Mouse (Mus musculus): ENCODE data around the gene Slc29a2. TPM values are rescaled to one million over a fixed set of nuclear protein-coding genes. Genes with fewer than 3 reads are reported as not detected.
"Not testable (repeated sequence)": the region's sequence is repeated elsewhere in the genome, so short reads cannot be mapped to it uniquely, and the experiment has no call there.

The Slc29a2 gene
- polyA plus RNA-seq, 1 experiment = 24.0 TPM

- DNase-seq = peak; percentile 91 to 98
- Histone ChIP-seq H3K27ac (ENCODE audit: insufficient read depth, low read length) (peak overlapping the region; percentile 64), H3K27me3 (ENCODE audit: control insufficient read depth, insufficient read depth, low read length) (no peaks in the 10 kb centered on the region), H3K4me3 (replicated peaks; ENCODE audit: insufficient read depth, low read depth, low read length) (peak overlapping the region; percentile 38), H3K4me1 (ENCODE audit: control insufficient read depth, insufficient read depth, low read length) (peaks cover 35% of the 10 kb centered on the region)
- TF ChIP-seq CTCF (IDR thresholded peaks at IDR 0.05; ENCODE audit: borderline replicate concordance, insufficient read depth, low read depth, low read length) = 0 out of 2 replicates have a peak, but pooled peaks have one; percentile 8
- TF ChIP-seq POLR2A (IDR thresholded peaks at IDR 0.05; ENCODE audit: borderline replicate concordance, insufficient read depth, low read length) = no peak
- WGBS = under 1% methylated on average over 9 of the region's 9 CpGs
Observed at GRCm38 (mm10) chr19:4992904-4993303, 30.8 kb upstream of the Slc29a2 start.

- H3K27ac ChIP-seq (ENCODE audit: insufficient read depth, low read length) = no peak overlapping the region
- peaks cover 31% of the 10 kb centered on the region for H3K4me1 ChIP-seq (ENCODE audit: control insufficient read depth, insufficient read depth, low read length)
- no peak for DNase-seq
- no peak for TF ChIP-seq POLR2A (IDR thresholded peaks at IDR 0.05; ENCODE audit: borderline replicate concordance, insufficient read depth, low read length)
- H3K27me3 ChIP-seq (ENCODE audit: control insufficient read depth, insufficient read depth, low read length) = no peaks in the 10 kb centered on the region
- 52% methylated on average over 5 of the region's 5 CpGs for whole genome bisulfite sequencing
- H3K4me3 ChIP-seq (replicated peaks; ENCODE audit: insufficient read depth, low read depth, low read length) = no peak overlapping the region
Observed at GRCm38 (mm10) chr19:4994043-4994442, 29.6 kb upstream of the Slc29a2 start.

GRCm38 (mm10) chr19:4999445-5000140, 24.1 kb upstream of the Slc29a2 start:
- no peak for TF ChIP-seq CTCF (IDR thresholded peaks at IDR 0.05; ENCODE audit: borderline replicate concordance, insufficient read depth, low read depth, low read length)
- TF ChIP-seq POLR2A (IDR thresholded peaks at IDR 0.05; ENCODE audit: borderline replicate concordance, insufficient read depth, low read length) = no peak

GRCm38 (mm10) chr19:5001666-5002406, 21.8 kb upstream of the Slc29a2 start:
- peaks cover 23% of the 10 kb centered on the region for H3K4me1 ChIP-seq (ENCODE audit: control insufficient read depth, insufficient read depth, low read length)
- H3K4me3 ChIP-seq (replicated peaks; ENCODE audit: insufficient read depth, low read depth, low read length) = peak overlapping the region; percentile 40
- peak; percentile 92 to 95 for DNase-seq
- WGBS = under 1% methylated on average over 39 of the region's 39 CpGs
- TF ChIP-seq POLR2A (IDR thresholded peaks at IDR 0.05; ENCODE audit: borderline replicate concordance, insufficient read depth, low read length) (no peak), CTCF (IDR thresholded peaks at IDR 0.05; ENCODE audit: borderline replicate concordance, insufficient read depth, low read depth, low read length) (peak; percentile 100)
- H3K27me3 ChIP-seq (ENCODE audit: control insufficient read depth, insufficient read depth, low read length) = no peaks in the 10 kb centered on the region
- peak overlapping the region; percentile 6; the same call in 1 of the 2 replicates for H3K27ac ChIP-seq (ENCODE audit: insufficient read depth, low read length)

More at GRCm38 (mm10) chr19:4999445-5000140, 24.1 kb upstream of the Slc29a2 start:
- 43% methylated on average over 6 of the region's 6 CpGs for WGBS
- Histone ChIP-seq H3K27ac (ENCODE audit: insufficient read depth, low read length) (no peak overlapping the region), H3K4me1 (ENCODE audit: control insufficient read depth, insufficient read depth, low read length) (peaks cover 30% of the 10 kb centered on the region), H3K27me3 (ENCODE audit: control insufficient read depth, insufficient read depth, low read length) (no peaks in the 10 kb centered on the region), H3K4me3 (replicated peaks; ENCODE audit: insufficient read depth, low read depth, low read length) (no peak overlapping the region)
- DNase-seq = peak; percentile 62 to 79

GRCm38 (mm10) chr19:5003644-5004043, 20.0 kb upstream of the Slc29a2 start:
- WGBS = 48% methylated on average over 2 of the region's 2 CpGs
- not testable (repeated sequence) for H3K4me3 ChIP-seq (replicated peaks; ENCODE audit: insufficient read depth, low read depth, low read length); H3K27ac ChIP-seq (ENCODE audit: insufficient read depth, low read length); DNase-seq; H3K27me3 ChIP-seq (ENCODE audit: control insufficient read depth, insufficient read depth, low read length)
- peaks cover 23% of the 10 kb centered on the region for H3K4me1 ChIP-seq (ENCODE audit: control insufficient read depth, insufficient read depth, low read length)

GRCm38 (mm10) chr19:5004925-5005324, 18.7 kb upstream of the Slc29a2 start:
- no peaks in the 10 kb centered on the region for H3K27me3 ChIP-seq (ENCODE audit: control insufficient read depth, insufficient read depth, low read length)
- WGBS = 60% methylated on average over 4 of the region's 4 CpGs
- no peak for DNase-seq
- H3K27ac ChIP-seq (ENCODE audit: insufficient read depth, low read length) = no peak overlapping the region
- H3K4me3 ChIP-seq (replicated peaks; ENCODE audit: insufficient read depth, low read depth, low read length) = no peak overlapping the region
- peaks cover 12% of the 10 kb centered on the region for H3K4me1 ChIP-seq (ENCODE audit: control insufficient read depth, insufficient read depth, low read length)
- TF ChIP-seq CTCF (IDR thresholded peaks at IDR 0.05; ENCODE audit: borderline replicate concordance, insufficient read depth, low read depth, low read length) (no peak), POLR2A (IDR thresholded peaks at IDR 0.05; ENCODE audit: borderline replicate concordance, insufficient read depth, low read length) (no peak)

GRCm38 (mm10) chr19:5013138-5013537, 10.5 kb upstream of the Slc29a2 start:
- WGBS = 47% methylated on average over 8 of the region's 8 CpGs
- Histone ChIP-seq H3K27me3 (ENCODE audit: control insufficient read depth, insufficient read depth, low read length) (no peaks in the 10 kb centered on the region), H3K4me3 (replicated peaks; ENCODE audit: insufficient read depth, low read depth, low read length) (no peak overlapping the region), H3K27ac (ENCODE audit: insufficient read depth, low read length) (no peak overlapping the region), H3K4me1 (ENCODE audit: control insufficient read depth, insufficient read depth, low read length) (no peaks in the 10 kb centered on the region)
- TF ChIP-seq POLR2A (IDR thresholded peaks at IDR 0.05; ENCODE audit: borderline replicate concordance, insufficient read depth, low read length) (no peak), CTCF (IDR thresholded peaks at IDR 0.05; ENCODE audit: borderline replicate concordance, insufficient read depth, low read depth, low read length) (no peak)
- DNase-seq = no peak

GRCm38 (mm10) chr19:5014961-5015398, 8.7 kb upstream of the Slc29a2 start:
- H3K4me1 ChIP-seq (ENCODE audit: control insufficient read depth, insufficient read depth, low read length) = no peaks in the 10 kb centered on the region
- WGBS = 3% methylated on average over 8 of the region's 8 CpGs
- TF ChIP-seq CTCF (IDR thresholded peaks at IDR 0.05; ENCODE audit: borderline replicate concordance, insufficient read depth, low read depth, low read length) (peak; percentile 49; the same call in 1 of the 2 replicates), POLR2A (IDR thresholded peaks at IDR 0.05; ENCODE audit: borderline replicate concordance, insufficient read depth, low read length) (no peak)
- H3K4me3 ChIP-seq (replicated peaks; ENCODE audit: insufficient read depth, low read depth, low read length) = no peak overlapping the region
- peak; percentile 49 to 55 for DNase-seq
- no peak overlapping the region for H3K27ac ChIP-seq (ENCODE audit: insufficient read depth, low read length)
- no peaks in the 10 kb centered on the region for H3K27me3 ChIP-seq (ENCODE audit: control insufficient read depth, insufficient read depth, low read length)

All from cerebellum, adult 2 months (tissue).